Mouse (Mus musculus): Measurements from ENCODE around the gene Rer1. TPM values are rescaled to one million over a fixed set of nuclear protein-coding genes. Genes with fewer than 3 reads are reported as not detected.
A peak's percentile ranks its signal among the peaks of the same experiment; 100 is the strongest.

The Rer1 gene
- total and polyA plus RNA-seq, 3 experiments = 49.1 to 115 (median 114) TPM

GRCm38 (mm10) chr4:155116607-155117006 is 30.4 kb upstream of the Rer1 start:
- DNase-seq = no peak

GRCm38 (mm10) chr4:155113766-155114410 is 27.7 kb upstream of the Rer1 start:
- DNase-seq = no peak

GRCm38 (mm10) chr4:155109471-155109870 is 23.3 kb upstream of the Rer1 start:
- DNase-seq = no peak

- no peak for DNase-seq
These were observed 21.7 kb upstream of the Rer1 start for GRCm38 (mm10) chr4:155107886-155108285.

GRCm38 (mm10) chr4:155098572-155098971 is 12.4 kb upstream of the Rer1 start:
- no peak for DNase-seq

GRCm38 (mm10) chr4:155097452-155097851 is 11.3 kb upstream of the Rer1 start:
- no peak for DNase-seq

- no peak for DNase-seq
These were observed 9.8 kb upstream of the Rer1 start for GRCm38 (mm10) chr4:155095967-155096366.

GRCm38 (mm10) chr4:155095238-155095900 is 9.2 kb upstream of the Rer1 start:
- DNase-seq = peak; percentile 89

GRCm38 (mm10) chr4:155094565-155094964 is 8.4 kb upstream of the Rer1 start:
- DNase-seq = peak; percentile 56

- no peak for DNase-seq
These were observed 7.4 kb upstream of the Rer1 start for GRCm38 (mm10) chr4:155093431-155094149.

GRCm38 (mm10) chr4:155092718-155093430 is 6.7 kb upstream of the Rer1 start:
- DNase-seq = no peak

GRCm38 (mm10) chr4:155090688-155091449 is 4.7 kb upstream of the Rer1 start:
- no peak for DNase-seq

- no peak for DNase-seq
These were observed 4.0 kb upstream of the Rer1 start for GRCm38 (mm10) chr4:155090147-155090546.

GRCm38 (mm10) chr4:155089241-155089640 is 3.1 kb upstream of the Rer1 start:
- no peak for DNase-seq

- no peak for DNase-seq
These were observed 725 bp downstream of the Rer1 start for GRCm38 (mm10) chr4:155085206-155086107.

GRCm38 (mm10) chr4:155084351-155084750 is 1.8 kb downstream of the Rer1 start:
- no peak for DNase-seq

- DNase-seq = no peak
These were observed 2.6 kb downstream of the Rer1 start for GRCm38 (mm10) chr4:155083553-155083952.

- DNase-seq = no peak
These were observed 6.5 kb downstream of the Rer1 start for GRCm38 (mm10) chr4:155079666-155080065.

- DNase-seq = peak; percentile 71
These were observed 7.4 kb downstream of the Rer1 start for GRCm38 (mm10) chr4:155078808-155079207.

- DNase-seq = no peak
These were observed 9.5 kb downstream of the Rer1 start for GRCm38 (mm10) chr4:155076677-155077076.

- no peak for DNase-seq
These were observed 10.4 kb downstream of the Rer1 start for GRCm38 (mm10) chr4:155075813-155076212.

Data from adrenal gland, adult 2 months (tissue).